Mouse (Mus musculus): ENCODE results near the gene Slc16a11. TPM values are rescaled to one million over a fixed set of nuclear protein-coding genes. Genes with fewer than 3 reads are reported as not detected.
A peak's percentile ranks its signal among the peaks of the same experiment; 100 is the strongest.

Slc16a11 gene
- polyA plus RNA-seq, 1 experiment: 4.5 TPM

DNA sequence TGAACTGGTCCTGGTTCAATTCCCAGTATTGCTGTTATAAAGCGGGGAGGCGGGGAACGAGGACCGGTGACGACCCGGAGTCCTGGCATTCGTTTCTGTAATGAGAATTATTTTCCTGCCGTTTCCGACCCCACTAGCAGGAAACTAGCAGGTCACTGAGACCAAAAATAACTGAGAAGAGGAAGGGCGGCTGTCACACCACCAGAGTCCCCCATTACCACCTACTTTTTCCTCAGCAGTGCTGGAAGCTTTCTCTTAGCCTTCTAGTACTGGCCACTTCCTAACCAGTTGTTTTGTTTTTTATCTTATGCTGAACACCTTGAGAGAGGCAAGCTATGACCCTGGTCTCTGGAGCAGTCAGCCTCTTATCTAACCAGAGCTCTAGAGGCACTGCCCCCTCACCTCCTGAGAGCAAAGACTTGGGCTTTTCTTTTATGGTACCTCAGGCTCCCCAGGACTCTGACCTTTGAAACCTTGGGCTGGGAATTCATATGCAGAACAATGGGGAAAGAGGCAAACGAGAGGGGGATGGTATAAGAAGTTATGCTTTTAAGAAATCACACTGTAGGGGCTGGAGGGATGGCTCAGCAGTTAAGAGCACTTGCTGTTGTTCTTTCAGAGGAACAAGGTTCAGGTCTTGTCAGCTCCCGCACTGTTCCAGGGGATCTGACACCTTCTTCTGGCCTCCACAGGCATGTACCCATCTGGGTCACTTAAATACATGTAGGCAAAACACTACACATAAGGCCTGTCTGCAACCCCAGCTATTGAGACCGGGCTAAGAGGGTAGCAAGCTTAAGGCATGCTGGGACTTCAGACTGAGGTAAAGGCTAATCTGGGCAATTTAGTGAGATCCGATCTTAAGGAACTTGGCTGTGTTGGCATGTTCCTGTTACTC, 9.3 kb downstream of the Slc16a11 start:
- 7% methylated on average over 14 of the region's 14 CpGs for WGBS
- DNase-seq (ENCODE audit: low read depth, low spot score): no peak

DNA sequence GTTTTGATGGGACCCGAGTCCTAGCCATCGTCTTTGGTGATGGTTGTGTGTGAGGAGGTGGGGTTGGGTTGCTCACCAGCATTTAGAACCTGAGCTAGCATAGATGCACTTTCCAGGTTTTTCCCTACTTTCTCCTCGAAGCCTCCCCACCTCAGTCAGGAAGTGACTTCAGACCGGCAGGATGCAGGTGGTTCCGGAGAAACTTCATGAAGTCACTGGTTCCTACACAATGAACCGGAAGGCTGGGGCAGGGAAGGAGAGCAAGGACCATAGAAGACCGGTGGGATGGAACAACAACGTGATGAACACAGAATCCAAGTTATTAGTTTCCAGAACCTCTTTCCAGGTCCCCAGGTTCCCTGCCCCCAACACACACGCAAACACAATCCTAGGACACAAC, 11.2 kb downstream of the Slc16a11 start:
- 85% methylated on average over 9 of the region's 9 CpGs for WGBS
- no peak for DNase-seq (ENCODE audit: low read depth, low spot score)

DNA sequence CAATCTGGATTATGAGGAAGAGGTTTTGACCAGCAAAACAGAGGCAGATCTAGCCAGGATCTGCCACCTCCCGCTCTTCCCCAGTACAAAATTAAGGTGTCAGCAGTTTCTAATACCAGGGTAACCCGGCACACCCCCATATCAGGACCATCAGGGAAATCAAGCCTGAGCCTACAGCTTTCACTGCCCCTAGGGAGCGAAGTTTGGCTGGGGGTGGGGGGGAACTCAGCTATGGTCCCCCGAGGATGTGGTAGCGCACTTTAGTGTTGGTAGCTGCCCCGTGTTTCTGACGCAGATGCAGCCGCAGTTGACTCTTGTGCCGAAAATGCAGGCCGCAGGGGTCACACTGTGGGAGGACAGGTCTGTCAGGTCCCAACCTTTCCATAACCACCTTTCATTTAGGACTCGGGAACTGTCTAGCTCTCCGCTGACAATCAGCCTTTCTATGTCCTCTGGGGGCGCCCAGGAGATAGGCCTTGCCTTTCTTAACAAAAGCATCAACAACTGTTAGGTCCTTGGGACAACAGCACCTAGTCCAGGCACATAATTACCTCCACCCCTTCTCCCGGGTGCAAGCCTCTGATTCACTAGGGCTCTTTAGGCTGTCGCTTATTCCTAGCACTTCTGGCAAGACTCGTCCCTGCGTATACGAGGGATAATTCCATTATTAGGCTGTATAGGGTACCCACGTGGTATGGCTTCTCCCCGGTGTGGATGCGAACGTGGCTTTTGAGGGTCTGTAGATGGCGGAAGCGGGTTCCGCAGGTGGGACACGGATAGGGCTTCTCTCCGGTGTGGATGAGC, 13.4 kb downstream of the Slc16a11 start:
- no peak for DNase-seq (ENCODE audit: low read depth, low spot score)

DNA sequence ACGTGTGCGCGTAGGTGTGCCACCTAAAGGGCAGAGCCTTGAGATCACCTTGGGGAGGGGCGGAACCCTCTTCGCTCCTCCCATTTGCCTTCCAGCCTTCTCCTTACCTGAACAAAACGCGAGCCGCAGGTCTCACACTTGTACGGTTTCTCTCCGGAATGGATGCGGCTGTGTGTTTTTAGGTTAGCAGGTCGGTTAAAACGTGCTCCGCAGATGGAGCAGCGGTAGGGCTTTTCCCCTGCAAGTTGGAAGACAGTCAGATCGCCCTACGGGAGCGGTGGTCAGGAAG, 14.0 kb downstream of the Slc16a11 start:
- WGBS: 22% methylated on average over 18 of the region's 18 CpGs
- no peak for DNase-seq (ENCODE audit: low read depth, low spot score)

More for the DNA sequence above, 13.4 kb downstream of the Slc16a11 start:
- 30% methylated on average over 27 of the region's 27 CpGs for WGBS

GRCm38 (mm10) chr11:70227126-70227525, 14.6 kb downstream of the Slc16a11 start:
- no peak for DNase-seq (ENCODE audit: low read depth, low spot score)
- WGBS: 33% methylated on average over 5 of the region's 5 CpGs

DNA sequence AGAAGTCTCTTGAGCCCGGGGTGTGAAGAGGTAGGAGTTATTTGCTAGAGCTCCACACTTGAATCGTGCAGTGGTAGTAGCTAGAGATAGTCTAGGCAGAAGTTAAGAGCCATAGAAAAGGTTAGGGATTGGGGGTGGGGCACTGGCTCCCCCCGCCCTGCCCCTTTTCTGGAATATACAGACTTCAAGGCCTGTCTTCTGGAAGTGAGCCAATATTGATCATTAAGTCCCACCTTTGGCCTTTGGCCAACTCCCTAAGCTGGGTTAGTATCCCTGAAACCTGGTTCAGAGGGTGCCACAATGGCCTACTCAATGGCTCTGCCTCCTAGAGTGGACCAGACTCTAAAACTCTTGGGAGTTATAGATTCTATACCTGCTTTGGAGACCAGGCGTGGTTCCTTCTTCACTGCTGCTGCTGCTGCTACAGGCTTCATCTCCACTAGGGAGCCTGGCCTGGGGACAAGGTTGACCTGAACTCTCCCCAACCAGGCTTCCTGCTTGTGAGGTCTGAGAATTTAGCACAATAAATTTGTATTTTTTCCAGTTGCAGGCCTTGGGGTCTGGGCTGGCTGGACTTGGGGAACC, 15.2 kb downstream of the Slc16a11 start:
- no peak for DNase-seq (ENCODE audit: low read depth, low spot score)
- 68% methylated on average over 4 of the region's 4 CpGs for WGBS

GRCm38 (mm10) chr11:70228828-70229227, 16.3 kb downstream of the Slc16a11 start:
- DNase-seq (ENCODE audit: low read depth, low spot score): no peak
- WGBS: under 1% methylated on average over 19 of the region's 19 CpGs

DNA sequence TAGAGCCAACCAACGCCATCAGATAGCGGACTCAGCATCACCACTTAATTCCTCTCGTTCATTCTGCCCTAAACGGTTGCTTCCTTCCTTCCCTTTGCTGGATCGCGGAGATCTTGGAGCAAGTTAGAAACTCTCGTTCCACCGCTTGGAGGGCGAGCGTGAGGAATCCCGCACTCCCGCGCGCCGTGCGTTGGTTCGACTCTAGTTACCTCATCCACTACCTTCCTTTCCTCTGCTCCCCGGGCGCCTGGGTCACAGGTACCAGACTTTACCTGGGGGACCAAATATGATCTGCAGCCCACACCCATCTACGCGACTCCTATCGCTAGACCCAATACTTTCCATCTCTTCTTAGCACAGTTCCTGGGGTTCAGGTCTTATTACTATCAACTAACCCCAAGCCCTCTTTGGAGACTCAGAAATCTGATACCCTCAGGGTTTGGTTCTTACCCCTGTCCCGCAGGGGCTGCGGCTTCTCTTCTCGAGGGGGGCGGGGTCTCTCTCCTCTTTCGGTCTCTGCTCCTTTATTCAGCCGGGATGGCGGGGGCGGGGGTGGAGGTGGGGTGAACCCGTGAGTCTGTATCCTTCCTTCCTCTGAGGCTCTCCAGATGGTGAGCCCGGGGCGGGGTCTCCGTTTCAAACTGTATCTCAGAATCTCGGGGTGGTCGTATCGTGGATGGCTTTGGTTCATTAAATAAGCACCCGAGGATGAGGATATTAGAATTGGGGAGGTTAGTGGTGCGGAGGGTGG, 16.9 kb downstream of the Slc16a11 start, which contains the start of gene Bcl6b:
Gene Bcl6b, minus strand, starts transcription at position 539 of the 751 bp plus-strand sequence.
- WGBS: 4% methylated on average over 39 of the region's 39 CpGs
- no peak for DNase-seq (ENCODE audit: low read depth, low spot score)

DNA sequence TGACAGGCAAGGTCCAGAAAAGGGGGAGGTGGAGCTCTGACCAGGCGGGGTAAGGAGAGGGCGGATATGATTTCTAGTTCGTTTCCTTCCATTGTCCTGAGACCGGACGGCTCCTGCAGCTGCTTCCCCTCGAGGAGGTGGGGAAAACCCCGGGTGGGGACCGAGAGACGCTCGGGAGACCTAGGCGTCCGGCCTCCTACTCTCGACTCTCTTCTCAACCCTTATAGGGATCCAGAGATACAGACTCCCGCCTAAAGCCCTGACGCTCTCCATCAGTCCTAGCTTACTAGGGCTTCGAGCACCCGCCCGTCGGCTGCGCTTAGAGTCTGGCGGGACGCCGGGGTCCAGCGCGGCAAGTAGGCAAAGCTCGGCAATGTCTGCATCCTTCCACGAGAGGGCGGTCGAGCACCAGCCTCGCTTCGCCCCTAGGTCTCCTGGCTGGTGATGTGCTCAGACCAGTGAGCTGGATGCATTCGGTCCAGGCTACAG, 17.7 kb downstream of the Slc16a11 start:
- no peak for DNase-seq (ENCODE audit: low read depth, low spot score)
- WGBS: under 1% methylated on average over 32 of the region's 32 CpGs

DNA sequence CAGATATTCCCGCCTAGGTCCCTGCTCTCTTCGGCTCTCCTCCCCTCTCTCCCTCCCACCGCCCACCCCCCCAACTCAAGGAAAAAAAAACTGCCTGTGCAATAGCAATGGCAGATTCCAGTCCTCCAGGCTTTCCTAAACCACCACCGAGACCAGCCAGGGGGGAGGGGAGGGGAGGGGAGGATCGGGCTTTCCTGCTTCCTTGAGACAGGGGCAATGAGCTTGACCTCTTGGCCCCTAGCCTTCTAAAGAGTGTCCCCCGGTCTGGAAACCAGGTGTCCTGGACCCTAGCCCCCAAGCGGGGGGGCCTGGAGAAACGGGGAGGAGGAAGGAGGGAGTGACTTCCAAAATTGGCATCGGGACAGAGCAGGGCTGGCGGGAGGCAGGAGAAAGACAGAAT, 20.0 kb downstream of the Slc16a11 start:
- WGBS: 24% methylated on average over 10 of the region's 10 CpGs
- no peak for DNase-seq (ENCODE audit: low read depth, low spot score)

GRCm38 (mm10) chr11:70233016-70233415, 20.5 kb downstream of the Slc16a11 start:
- WGBS: 40% methylated on average over 8 of the region's 8 CpGs
- DNase-seq (ENCODE audit: low read depth, low spot score): no peak

GRCm38 (mm10) chr11:70234037-70234436, 21.5 kb downstream of the Slc16a11 start:
- no peak for DNase-seq (ENCODE audit: low read depth, low spot score)
- 61% methylated on average over 5 of the region's 5 CpGs for WGBS

- 74% methylated on average over 8 of the region's 8 CpGs for WGBS
- DNase-seq (ENCODE audit: low read depth, low spot score): no peak
These were observed 21.9 kb downstream of the Slc16a11 start for GRCm38 (mm10) chr11:70234497-70234896.

DNA sequence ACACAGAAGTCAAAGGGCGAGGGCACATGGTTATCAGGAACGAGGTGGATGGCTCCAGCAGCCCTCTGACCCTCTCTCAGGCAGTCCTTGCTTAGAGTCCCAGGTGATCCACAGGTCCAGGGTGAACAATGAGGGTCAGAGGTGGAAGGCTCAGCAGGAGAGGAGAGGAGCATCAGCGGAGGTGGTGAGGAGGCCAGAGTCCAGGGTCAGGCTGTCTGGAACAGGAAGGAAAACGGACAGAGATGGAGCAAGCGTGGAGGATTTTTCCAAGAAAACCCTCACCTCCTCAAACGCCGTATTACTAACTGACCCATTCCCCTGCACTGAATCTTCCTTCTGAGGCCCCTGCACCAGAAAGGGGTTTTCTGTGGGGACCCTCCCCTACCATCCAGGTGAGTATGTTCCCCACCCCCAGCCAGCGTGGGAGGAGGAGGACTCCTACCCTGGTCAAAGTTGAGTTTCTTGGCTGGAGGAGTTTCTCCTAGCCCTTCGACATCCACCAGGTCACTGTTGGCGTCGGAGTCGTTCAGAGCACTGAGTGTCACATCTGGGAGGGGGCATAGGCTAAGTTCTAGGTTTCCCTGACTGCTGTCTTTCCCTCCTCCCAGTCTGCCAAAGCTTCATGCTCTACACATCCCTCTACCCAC, 22.8 kb downstream of the Slc16a11 start:
- DNase-seq (ENCODE audit: low read depth, low spot score): no peak
- WGBS: 92% methylated on average over 12 of the region's 12 CpGs

GRCm38 (mm10) chr11:70236717-70237116, 24.2 kb downstream of the Slc16a11 start:
- no peak for DNase-seq (ENCODE audit: low read depth, low spot score)
- 63% methylated on average over 7 of the region's 7 CpGs for WGBS

DNA sequence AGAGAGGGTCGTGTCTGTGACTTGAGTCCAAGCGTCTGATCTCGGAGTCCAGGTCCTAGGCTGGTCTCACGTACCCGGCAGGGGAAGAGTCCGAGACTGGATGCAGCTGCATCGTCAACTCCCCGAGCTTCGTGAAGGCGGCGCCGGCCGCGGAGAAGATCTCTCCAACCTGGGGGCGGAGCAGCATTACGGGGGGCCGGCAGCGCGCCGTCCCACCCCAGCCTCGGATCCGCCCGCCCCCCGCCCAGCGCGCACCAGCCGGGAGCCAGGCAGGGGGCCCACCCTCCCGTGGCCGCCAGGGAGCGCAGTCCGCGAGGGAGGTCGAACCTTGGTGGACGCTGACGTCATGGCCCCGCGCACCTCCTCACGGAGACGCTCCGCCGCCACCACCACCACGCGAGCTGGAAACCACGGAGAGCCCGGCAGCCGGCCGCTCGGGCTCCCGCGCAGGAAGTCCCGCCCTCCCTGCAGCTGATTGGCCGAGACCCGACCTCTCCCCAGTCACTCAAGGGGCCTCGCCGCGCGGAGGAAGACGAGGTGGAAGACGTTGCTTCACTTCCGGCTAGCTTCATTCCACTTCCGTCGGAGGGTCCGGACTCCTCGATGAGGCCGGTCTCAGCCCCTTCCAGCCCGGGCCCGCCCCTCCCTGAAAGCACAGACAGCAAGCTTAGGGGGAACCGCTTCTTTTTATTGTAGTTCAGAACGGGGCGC, 25.1 kb downstream of the Slc16a11 start, which contains the start of gene 0610010K14Rik:
Gene 0610010K14Rik, minus strand, starts transcription at position 458 of the 711 bp plus-strand sequence.
- peak; percentile 90 for DNase-seq (ENCODE audit: low read depth, low spot score)
- under 1% methylated on average over 68 of the region's 70 CpGs for WGBS

GRCm38 (mm10) chr11:70238591-70239440, 26.3 kb downstream of the Slc16a11 start:
- WGBS: 3% methylated on average over 23 of the region's 23 CpGs
- no peak for DNase-seq (ENCODE audit: low read depth, low spot score)
